Mouse (Mus musculus) intestine, postnatal 0 days (tissue): ENCODE results near the gene Babam2. TPM values are rescaled to one million over a fixed set of nuclear protein-coding genes. Genes with fewer than 3 reads are reported as not detected.

Experiments used
- ATAC-seq: fragments of 200-750 bp; cut with Nextera tagmentation; 2 replicates; pipeline ENCODE4 v1.8.0; 2017; ENCODE audit warnings: mild to moderate bottlenecking, moderate TSS enrichment, moderate library complexity
- H3K27ac ChIP-seq: fragments of 300-500 bp; sonication (generic); 2 replicates; pipeline ENCODE4 v1.5.1; 2014; ENCODE audit warnings: mild to moderate bottlenecking, low read depth, low read length, moderate library complexity
- H3K27me3 ChIP-seq: fragments of 300-500 bp; sonication (generic); replicated peaks from 2 replicates; pipeline ENCODE4 v1.6.1; 2014; ENCODE audit warnings: low read length, mixed read lengths; ENCODE audit not compliant: control insufficient read depth, insufficient read depth
- H3K36me3 ChIP-seq: fragments of 300-500 bp; sonication (generic); 2 replicates; pipeline ENCODE4 v1.6.1; 2014; ENCODE audit warnings: mild to moderate bottlenecking, moderate library complexity; ENCODE audit not compliant: control insufficient read depth, insufficient read depth
- H3K4me1 ChIP-seq: fragments of 300-500 bp; sonication (generic); replicated peaks from 2 replicates; pipeline ENCODE4 v1.6.1; 2014; ENCODE audit warnings: antibody characterized with exemption, low read length, mixed read lengths; ENCODE audit not compliant: control insufficient read depth, insufficient read depth
- H3K4me2 ChIP-seq: fragments of 300-500 bp; sonication (generic); replicated peaks from 2 replicates; pipeline ENCODE4 v1.6.1; 2014; ENCODE audit warnings: low read depth, mild to moderate bottlenecking, moderate library complexity
- H3K4me3 ChIP-seq: fragments of 300-500 bp; sonication (generic); 2 replicates; pipeline ENCODE4 v1.5.1; 2014; ENCODE audit warnings: low read depth, low read length
- H3K9ac ChIP-seq: fragments of 300-500 bp; sonication (generic); 2 replicates; pipeline ENCODE4 v1.6.1; 2014; ENCODE audit warnings: mild to moderate bottlenecking, low read depth, low read length
- H3K9me3 ChIP-seq: fragments of 300-500 bp; sonication (generic); 2 replicates; pipeline ENCODE4 v1.6.1; 2016; ENCODE audit warnings: mixed run types; ENCODE audit not compliant: control insufficient read depth
- CTCF ChIP-seq: sonication (generic); IDR thresholded peaks from 2 replicates; pipeline ENCODE4 v1.5.1; 2016; ENCODE audit warnings: low read depth, mild to moderate bottlenecking, control low read depth, antibody characterized with exemption, moderate library complexity
- WGBS: fragments of 180-500 bp; shearing (Covaris S2); extraction: QIAGEN DNeasy Blood & Tissue Kit; methylation state at CpG from one replicate; pipeline ENCODE4 v1.1.7; 2014; 5-methylcytosine and 5-hydroxymethylcytosine counted together
- polyA plus RNA-seq: library from polyadenylated mRNA; unstranded; fragments of >200 nt; fragmentation: Nextera tagmentation; extraction: Ambion mirVana; gene quantifications from 2 replicates; pipeline ENCODE4 v1.2.1, GENCODE M21; 2015

Gene Babam2
- polyA plus RNA-seq, 1 experiment from 2014 or later, result 53.8 TPM

DNA sequence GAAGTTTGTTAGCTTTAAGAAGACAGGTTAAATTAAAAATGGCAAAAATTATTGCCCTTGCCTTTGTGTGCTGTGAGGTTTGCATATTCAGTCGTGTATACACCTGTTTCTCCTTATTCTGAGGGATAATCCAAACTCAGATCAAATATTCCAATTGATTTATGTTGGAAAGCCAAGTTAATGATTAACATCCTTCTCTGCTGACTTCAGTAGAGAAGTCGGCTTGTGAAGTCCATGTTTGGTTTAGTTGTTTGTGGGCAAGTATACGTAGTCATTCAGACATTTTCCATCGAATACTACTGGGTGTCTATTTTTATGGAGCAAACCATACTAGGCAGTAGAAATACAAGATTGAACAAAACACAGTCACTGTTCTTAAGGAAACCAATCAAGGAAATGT, 187.5 kb downstream of the Babam2 start:
- TF ChIP-seq CTCF, result no peak
- Histone ChIP-seq H3K9me3 (no peaks in the 10 kb centered on the region), H3K27ac (no peak overlapping the region), H3K4me2 (no peak overlapping the region), H3K9ac (no peak overlapping the region), H3K4me3 (no peak overlapping the region), H3K36me3 (no peaks in the 10 kb centered on the region), H3K4me1 (no peaks in the 10 kb centered on the region), H3K27me3 (no peaks in the 10 kb centered on the region)
- ATAC-seq, result 0 out of 2 replicates have a peak, but pooled peaks have one; percentile 25
- WGBS, result 37% methylated on average over 4 of the region's 4 CpGs

DNA sequence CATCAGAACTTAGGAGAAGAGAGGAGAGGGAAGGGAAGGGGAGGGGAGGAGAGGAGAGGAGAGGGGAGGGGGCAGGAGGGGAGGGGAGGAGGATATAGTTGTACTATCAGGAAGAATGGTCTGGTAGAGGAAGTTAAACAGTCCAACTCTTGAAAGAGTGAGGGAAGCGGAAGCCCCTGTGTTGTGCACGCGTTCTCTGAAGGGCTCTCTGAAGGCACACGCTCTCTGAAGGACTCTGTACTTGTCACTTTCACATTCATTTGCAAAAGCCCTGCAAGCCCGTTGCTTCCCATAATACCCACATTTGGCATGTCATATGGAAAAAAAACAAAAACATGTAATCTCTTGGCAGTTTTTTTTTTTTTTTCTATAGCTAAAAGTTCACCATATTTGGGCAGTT, 190.1 kb downstream of the Babam2 start:
- Histone ChIP-seq H3K27ac (no peak overlapping the region), H3K4me2 (no peak overlapping the region), H3K36me3 (no peaks in the 10 kb centered on the region), H3K27me3 (no peaks in the 10 kb centered on the region), H3K4me1 (no peaks in the 10 kb centered on the region), H3K4me3 (no peak overlapping the region), H3K9ac (no peak overlapping the region), H3K9me3 (no peaks in the 10 kb centered on the region)
- ATAC-seq, result no peak
- WGBS, result 39% methylated on average over 5 of the region's 5 CpGs
- TF ChIP-seq CTCF, result no peak

- Histone ChIP-seq H3K4me1 (no peaks in the 10 kb centered on the region), H3K27ac (no peak overlapping the region), H3K9me3 (no peaks in the 10 kb centered on the region), H3K4me2 (no peak overlapping the region), H3K36me3 (no peaks in the 10 kb centered on the region), H3K9ac (no peak overlapping the region), H3K27me3 (no peaks in the 10 kb centered on the region), H3K4me3 (no peak overlapping the region)
- 77% methylated on average over 3 of the region's 3 CpGs for WGBS
- ATAC-seq, result no peak
- no peak for TF ChIP-seq CTCF
Observed at GRCm38 (mm10) chr5:31888341-31888740, 190.9 kb downstream of the Babam2 start.

GRCm38 (mm10) chr5:31892631-31893030, 195.1 kb downstream of the Babam2 start:
- no peak for TF ChIP-seq CTCF
- no peak overlapping the region for H3K4me3 ChIP-seq
- ATAC-seq, result no peak
- H3K9me3 ChIP-seq, result no peaks in the 10 kb centered on the region
- H3K27ac ChIP-seq, result no peak overlapping the region
- no peaks in the 10 kb centered on the region for H3K36me3 ChIP-seq
- H3K4me2 ChIP-seq, result no peak overlapping the region
- WGBS, result 91% methylated on average over 4 of the region's 4 CpGs
- H3K9ac ChIP-seq, result no peak overlapping the region
- H3K27me3 ChIP-seq, result no peaks in the 10 kb centered on the region
- no peaks in the 10 kb centered on the region for H3K4me1 ChIP-seq

DNA sequence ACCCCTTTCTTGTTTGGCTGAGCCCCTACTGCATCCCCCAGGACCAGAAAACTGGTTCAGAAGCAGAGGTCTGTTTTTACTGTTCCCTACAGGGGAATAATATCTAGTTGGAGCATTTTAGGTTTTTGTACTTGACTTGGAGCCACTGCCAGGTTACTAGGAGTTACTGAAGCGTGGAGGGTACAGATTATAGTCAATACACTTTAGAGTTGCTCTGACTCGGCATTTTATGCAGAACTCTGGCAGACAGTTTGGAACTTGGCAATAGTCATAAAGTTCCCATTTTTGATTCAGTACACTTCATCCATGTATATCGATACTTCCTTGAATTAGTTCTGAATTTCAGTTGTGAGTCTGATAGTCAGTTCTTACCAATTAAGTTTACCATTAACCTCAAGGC, 202.4 kb downstream of the Babam2 start:
- Histone ChIP-seq H3K27me3 (no peaks in the 10 kb centered on the region), H3K9me3 (no peaks in the 10 kb centered on the region), H3K9ac (no peak overlapping the region), H3K36me3 (no peaks in the 10 kb centered on the region), H3K27ac (no peak overlapping the region), H3K4me2 (no peak overlapping the region), H3K4me3 (no peak overlapping the region), H3K4me1 (no peaks in the 10 kb centered on the region)
- 94% methylated on average over 3 of the region's 3 CpGs for WGBS
- no peak for TF ChIP-seq CTCF
- ATAC-seq, result no peak

- H3K36me3 ChIP-seq, result no peaks in the 10 kb centered on the region
- H3K4me3 ChIP-seq, result no peak overlapping the region
- no peaks in the 10 kb centered on the region for H3K4me1 ChIP-seq
- H3K27me3 ChIP-seq, result no peaks in the 10 kb centered on the region
- TF ChIP-seq CTCF, result no peak
- 81% methylated on average over 2 of the region's 2 CpGs for WGBS
- H3K4me2 ChIP-seq, result no peak overlapping the region
- H3K9me3 ChIP-seq, result no peaks in the 10 kb centered on the region
- H3K9ac ChIP-seq, result no peak overlapping the region
- no peak overlapping the region for H3K27ac ChIP-seq
- ATAC-seq, result no peak
Observed at GRCm38 (mm10) chr5:31902144-31902543, 204.7 kb downstream of the Babam2 start.

GRCm38 (mm10) chr5:31902891-31903290, 205.4 kb downstream of the Babam2 start:
- 86% methylated on average over 5 of the region's 5 CpGs for WGBS
- no peak for ATAC-seq
- Histone ChIP-seq H3K4me1 (no peaks in the 10 kb centered on the region), H3K27ac (no peak overlapping the region), H3K4me3 (no peak overlapping the region), H3K27me3 (no peaks in the 10 kb centered on the region), H3K9ac (no peak overlapping the region), H3K4me2 (no peak overlapping the region), H3K36me3 (no peaks in the 10 kb centered on the region), H3K9me3 (no peaks in the 10 kb centered on the region)
- no peak for TF ChIP-seq CTCF
